Mouse (Mus musculus): ENCODE data around the gene Chrna9. TPM values are rescaled to one million over a fixed set of nuclear protein-coding genes. Genes with fewer than 3 reads are reported as not detected.
A peak's percentile ranks its signal among the peaks of the same experiment; 100 is the strongest.

The Chrna9 gene
- not detected in 2 replicates for polyA plus RNA-seq (2015; fragmentation: Nextera tagmentation; extraction: Ambion mirVana)

DNA sequence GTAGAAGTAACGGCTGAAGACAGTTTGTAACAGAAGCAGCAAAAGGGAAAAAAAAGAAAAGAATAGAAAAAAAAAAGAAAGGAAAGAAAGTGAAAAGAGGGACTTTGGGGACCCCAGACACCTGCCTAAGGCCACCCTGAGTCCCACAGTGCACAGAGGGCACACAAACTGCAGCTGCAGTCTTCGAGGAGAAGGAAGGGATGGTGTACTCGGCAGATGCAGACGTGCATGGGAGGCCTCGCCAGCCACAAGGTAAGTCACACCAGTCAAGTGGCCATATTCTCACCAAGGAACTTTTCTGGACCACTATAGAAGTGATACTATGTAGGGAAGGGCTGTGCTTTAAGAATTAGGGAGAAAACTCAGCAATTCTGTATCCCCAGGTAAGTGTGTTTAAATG is at the start of gene Chrna9:
TSS of gene Chrna9 (plus strand) at position 139 of the 400 bp plus-strand sequence.
- Histone ChIP-seq H3K36me3 (no peaks in the 10 kb centered on the region), H3K27me3 (replicated peaks) (no peaks in the 10 kb centered on the region), H3K9ac (no peak within 1 kb of the TSS), H3K27ac (no peak within 1 kb of the TSS), H3K4me3 (replicated peaks) (no peak within 1 kb of the TSS), H3K4me2 (no peak within 1 kb of the TSS), H3K9me3 (no peaks in the 10 kb centered on the region), H3K4me1 (no peaks in the 10 kb centered on the region)
- WGBS = 77% methylated on average over 5 of the region's 5 CpGs
- ATAC-seq (ENCODE audit: insufficient read depth, low FRiP score, low read depth) = no peak

DNA sequence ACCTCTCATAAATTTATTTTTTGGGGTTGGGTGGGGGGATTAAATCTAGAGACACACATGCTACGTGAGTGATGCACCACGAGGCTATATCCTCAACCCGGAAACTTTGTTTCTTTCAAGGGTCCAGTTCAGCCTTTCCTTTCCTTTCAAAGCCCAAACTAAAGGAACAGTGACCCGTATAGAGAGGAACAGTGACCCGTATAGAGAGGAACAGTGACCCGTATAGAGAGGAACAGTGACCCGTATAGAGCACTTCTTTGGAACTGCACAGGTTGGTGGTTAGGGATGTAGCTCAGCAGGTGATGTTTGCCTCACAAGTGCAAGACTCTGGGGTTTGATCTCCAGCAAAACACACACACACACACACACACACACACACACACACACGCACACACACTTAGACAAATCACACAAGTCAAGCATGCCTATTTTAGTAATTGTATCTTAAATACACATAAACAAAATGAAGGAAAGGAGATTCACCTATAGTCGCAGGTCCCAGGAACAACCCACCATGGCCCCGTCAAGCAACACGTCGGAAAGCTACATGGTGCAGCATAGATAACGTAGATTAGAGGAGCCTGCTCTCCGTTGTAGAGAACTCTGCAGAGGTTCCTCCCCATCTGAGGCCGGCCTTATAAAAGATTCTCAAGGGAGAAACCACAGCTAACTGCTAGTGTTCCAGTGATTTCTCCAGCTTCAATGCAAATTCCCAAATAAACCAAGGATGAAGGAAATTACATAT is 48.9 kb upstream of the Chrna9 start:
- H3K4me2 ChIP-seq = no peak overlapping the region
- H3K9ac ChIP-seq = no peak overlapping the region
- H3K27ac ChIP-seq = no peak overlapping the region
- no peaks in the 10 kb centered on the region for H3K4me1 ChIP-seq
- no peak for ATAC-seq (ENCODE audit: insufficient read depth, low FRiP score, low read depth)
- H3K27me3 ChIP-seq (replicated peaks) = no peaks in the 10 kb centered on the region
- WGBS = 78% methylated on average over 15 of the region's 15 CpGs
- no peaks in the 10 kb centered on the region for H3K9me3 ChIP-seq
- H3K4me3 ChIP-seq (replicated peaks) = no peak overlapping the region
- no peaks in the 10 kb centered on the region for H3K36me3 ChIP-seq

DNA sequence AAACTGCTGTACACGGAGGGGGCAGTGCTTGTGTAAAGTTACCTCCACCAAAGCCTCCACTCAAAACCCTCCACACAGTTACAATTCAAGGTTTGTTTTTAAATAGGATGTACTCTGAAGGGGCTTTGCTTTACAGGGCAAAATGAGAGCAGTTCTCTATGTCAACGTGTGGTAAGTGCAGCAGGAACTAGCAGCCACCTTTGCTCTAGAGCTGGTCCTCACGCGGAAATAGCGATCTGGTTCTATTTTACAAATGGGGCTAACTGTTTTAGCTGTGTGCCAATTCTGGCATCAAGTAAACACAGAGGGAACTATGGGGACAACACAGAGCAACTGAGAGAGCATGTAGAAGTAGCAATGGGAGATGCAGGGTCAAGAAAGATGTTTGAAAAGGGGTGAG is 46.6 kb upstream of the Chrna9 start:
- no peak overlapping the region for H3K9ac ChIP-seq
- H3K27ac ChIP-seq = no peak overlapping the region
- H3K4me2 ChIP-seq = no peak overlapping the region
- WGBS = 82% methylated on average over 5 of the region's 5 CpGs
- no peaks in the 10 kb centered on the region for H3K4me1 ChIP-seq
- ATAC-seq (ENCODE audit: insufficient read depth, low FRiP score, low read depth) = no peak
- H3K27me3 ChIP-seq (replicated peaks) = no peaks in the 10 kb centered on the region
- H3K4me3 ChIP-seq (replicated peaks) = no peak overlapping the region
- no peaks in the 10 kb centered on the region for H3K36me3 ChIP-seq
- H3K9me3 ChIP-seq = no peaks in the 10 kb centered on the region

DNA sequence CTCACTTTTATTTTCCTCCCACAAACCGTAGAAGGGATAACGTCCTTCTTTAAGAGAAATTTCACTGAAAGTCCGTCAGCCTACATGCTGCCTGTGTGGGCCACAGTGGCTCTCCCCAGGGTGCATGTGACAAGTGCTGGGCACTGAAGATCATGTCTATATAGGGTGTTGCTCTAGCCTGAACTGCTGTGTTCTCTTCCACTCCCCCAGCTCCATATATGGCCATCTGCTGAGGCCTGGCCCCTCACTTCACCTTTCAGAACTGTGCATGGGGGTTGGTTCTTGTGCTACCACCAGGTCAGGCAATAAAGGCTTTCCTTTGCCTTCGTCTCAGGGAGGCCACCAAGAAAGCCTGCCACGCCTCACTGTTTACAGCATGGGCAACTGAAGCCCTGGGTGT is 45.7 kb upstream of the Chrna9 start:
- H3K4me2 ChIP-seq = no peak overlapping the region
- H3K9me3 ChIP-seq = no peaks in the 10 kb centered on the region
- H3K4me1 ChIP-seq = no peaks in the 10 kb centered on the region
- peak; percentile 73; the same call in 1 of the 2 replicates for ATAC-seq (ENCODE audit: insufficient read depth, low FRiP score, low read depth)
- WGBS = 60% methylated on average over 5 of the region's 5 CpGs
- H3K27ac ChIP-seq = peak overlapping the region; percentile 26; the same call in 1 of the 2 replicates
- no peaks in the 10 kb centered on the region for H3K36me3 ChIP-seq
- H3K4me3 ChIP-seq (replicated peaks) = no peak overlapping the region
- H3K9ac ChIP-seq = no peak overlapping the region
- H3K27me3 ChIP-seq (replicated peaks) = no peaks in the 10 kb centered on the region

DNA sequence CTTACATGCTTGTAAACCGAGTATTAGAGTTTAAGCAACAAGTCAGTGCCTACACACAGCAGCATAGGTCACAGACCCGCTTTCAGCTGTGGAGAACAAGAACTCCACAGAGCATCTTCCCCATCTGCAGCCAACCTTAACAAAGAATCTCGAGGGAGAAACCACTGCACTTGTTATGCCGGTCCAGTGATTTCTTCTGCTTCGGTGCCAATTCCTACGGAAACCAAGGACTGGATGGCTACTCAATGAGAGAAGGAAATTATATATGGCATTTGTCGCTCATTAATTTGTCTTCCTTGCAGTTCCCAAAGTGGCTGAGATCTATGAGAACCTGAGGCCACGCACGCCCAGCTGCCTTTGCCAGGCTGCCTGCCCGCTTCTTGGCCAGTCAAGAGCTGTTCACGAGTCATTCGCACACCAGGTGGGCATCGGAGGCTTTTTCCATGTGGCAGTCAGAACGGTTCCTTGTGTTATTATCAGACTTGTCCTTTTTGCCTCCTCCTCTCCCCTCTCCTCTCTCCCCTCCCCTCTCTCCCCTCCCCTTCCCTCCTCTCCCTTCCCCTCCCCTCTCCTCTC is 43.4 kb upstream of the Chrna9 start:
- Histone ChIP-seq H3K27me3 (replicated peaks) (no peaks in the 10 kb centered on the region), H3K36me3 (no peaks in the 10 kb centered on the region), H3K27ac (no peak overlapping the region), H3K4me3 (replicated peaks) (no peak overlapping the region), H3K4me2 (no peak overlapping the region), H3K9me3 (no peaks in the 10 kb centered on the region), H3K4me1 (no peaks in the 10 kb centered on the region), H3K9ac (no peak overlapping the region)
- no peak for ATAC-seq (ENCODE audit: insufficient read depth, low FRiP score, low read depth)
- WGBS = 90% methylated on average over 14 of the region's 14 CpGs

DNA sequence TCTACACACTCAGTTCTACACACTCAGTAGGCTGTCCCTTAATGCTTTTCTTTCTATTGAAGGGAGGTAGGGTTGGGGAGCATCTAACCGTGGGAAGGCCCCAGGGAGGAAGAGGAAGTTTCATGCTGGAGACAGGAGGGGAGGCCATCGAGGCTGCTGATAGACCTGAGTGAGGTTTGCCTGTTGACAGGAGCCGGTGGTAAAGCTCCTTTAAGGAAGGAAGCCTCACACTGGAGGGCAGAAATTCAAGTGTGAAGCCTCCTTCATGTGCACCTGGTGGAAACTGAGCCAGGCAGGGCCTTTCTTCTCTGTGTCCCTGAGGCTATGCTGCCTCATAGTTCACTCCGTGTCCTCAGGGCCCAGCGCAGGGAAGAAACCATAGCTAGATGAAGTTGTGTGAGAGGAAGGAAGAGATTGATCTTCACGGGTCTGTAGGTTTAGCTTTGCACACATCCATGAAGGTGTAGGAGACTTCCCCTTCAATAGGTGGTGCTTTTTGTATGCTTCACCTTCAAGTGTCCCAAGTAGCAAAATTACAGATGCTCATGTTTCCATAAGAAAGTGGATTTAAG is 39.5 kb upstream of the Chrna9 start:
- no peak for ATAC-seq (ENCODE audit: insufficient read depth, low FRiP score, low read depth)
- 82% methylated on average over 6 of the region's 6 CpGs for WGBS
- H3K27me3 ChIP-seq (replicated peaks) = no peaks in the 10 kb centered on the region
- no peak overlapping the region for H3K4me2 ChIP-seq
- H3K36me3 ChIP-seq = no peaks in the 10 kb centered on the region
- H3K4me3 ChIP-seq (replicated peaks) = no peak overlapping the region
- H3K27ac ChIP-seq = no peak overlapping the region
- no peaks in the 10 kb centered on the region for H3K9me3 ChIP-seq
- H3K9ac ChIP-seq = no peak overlapping the region
- H3K4me1 ChIP-seq = no peaks in the 10 kb centered on the region

DNA sequence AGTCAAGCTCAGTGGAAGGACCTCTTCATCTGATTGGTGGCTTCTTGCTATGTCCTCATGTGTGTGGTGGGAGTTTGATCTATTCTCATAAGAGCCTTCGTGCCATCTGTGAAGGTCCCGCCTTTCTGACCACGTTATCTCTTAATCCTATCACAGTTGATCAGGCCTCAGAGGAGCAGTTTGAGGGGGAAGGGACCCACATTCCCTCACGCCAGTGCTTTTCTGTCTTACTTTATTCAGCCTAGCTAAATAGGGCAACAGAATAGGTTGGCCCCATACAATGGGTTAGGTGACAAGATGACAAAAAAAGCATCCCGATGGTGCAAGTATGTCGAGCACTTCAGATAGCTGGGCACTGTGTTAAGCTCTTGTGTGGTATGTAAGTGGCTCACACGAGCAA is 39.0 kb upstream of the Chrna9 start:
- no peaks in the 10 kb centered on the region for H3K4me1 ChIP-seq
- no peaks in the 10 kb centered on the region for H3K27me3 ChIP-seq (replicated peaks)
- 83% methylated on average over 7 of the region's 7 CpGs for WGBS
- no peak overlapping the region for H3K9ac ChIP-seq
- no peak overlapping the region for H3K27ac ChIP-seq
- no peaks in the 10 kb centered on the region for H3K9me3 ChIP-seq
- H3K4me3 ChIP-seq (replicated peaks) = no peak overlapping the region
- no peak for ATAC-seq (ENCODE audit: insufficient read depth, low FRiP score, low read depth)
- no peaks in the 10 kb centered on the region for H3K36me3 ChIP-seq
- H3K4me2 ChIP-seq = no peak overlapping the region

DNA sequence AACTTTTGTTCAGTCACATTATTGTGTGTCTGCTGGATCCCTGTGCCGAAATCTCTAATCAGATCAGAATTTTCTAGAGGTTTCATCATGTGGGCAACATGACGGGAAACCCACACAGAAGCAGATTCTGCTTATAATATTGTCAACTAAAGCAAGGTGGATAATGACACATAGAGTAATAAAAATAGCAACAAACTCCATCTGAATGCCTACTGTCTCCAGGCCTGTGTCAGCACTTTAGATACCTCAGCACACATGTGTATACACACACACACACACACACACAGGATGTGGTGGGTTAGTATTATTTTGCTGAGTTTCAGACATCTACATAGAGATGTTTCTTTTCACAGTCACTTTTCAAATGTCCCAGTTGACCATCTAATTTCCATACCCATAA is 37.0 kb upstream of the Chrna9 start:
- Histone ChIP-seq H3K27me3 (replicated peaks) (no peaks in the 10 kb centered on the region), H3K9ac (no peak overlapping the region), H3K4me2 (no peak overlapping the region), H3K4me1 (no peaks in the 10 kb centered on the region), H3K4me3 (replicated peaks) (no peak overlapping the region), H3K27ac (no peak overlapping the region), H3K36me3 (no peaks in the 10 kb centered on the region), H3K9me3 (no peaks in the 10 kb centered on the region)
- no peak for ATAC-seq (ENCODE audit: insufficient read depth, low FRiP score, low read depth)
- WGBS = 83% methylated on average over 2 of the region's 2 CpGs

DNA sequence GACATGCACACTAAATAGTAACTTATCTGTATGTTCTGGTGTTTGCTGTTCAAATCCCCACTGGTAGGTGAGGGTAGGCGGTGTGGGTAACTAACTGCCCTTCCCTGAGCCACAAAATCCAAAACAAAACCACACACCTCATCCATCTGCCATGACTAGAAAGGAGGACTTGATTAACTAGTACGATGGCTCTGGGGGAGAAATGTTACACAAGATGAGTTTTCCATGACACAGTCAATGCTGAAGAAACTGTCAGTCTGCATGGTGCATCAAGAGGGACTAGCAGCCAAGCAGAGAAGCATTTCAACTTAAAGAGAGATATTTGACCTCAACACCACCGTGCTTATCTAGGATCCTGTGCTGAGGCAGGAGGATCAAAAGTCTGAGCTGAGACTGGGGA is 36.0 kb upstream of the Chrna9 start:
- no peak overlapping the region for H3K27ac ChIP-seq
- no peaks in the 10 kb centered on the region for H3K36me3 ChIP-seq
- WGBS = 78% methylated on average over 3 of the region's 3 CpGs
- no peak overlapping the region for H3K4me3 ChIP-seq (replicated peaks)
- no peaks in the 10 kb centered on the region for H3K4me1 ChIP-seq
- H3K4me2 ChIP-seq = no peak overlapping the region
- no peaks in the 10 kb centered on the region for H3K9me3 ChIP-seq
- no peak for ATAC-seq (ENCODE audit: insufficient read depth, low FRiP score, low read depth)
- H3K27me3 ChIP-seq (replicated peaks) = no peaks in the 10 kb centered on the region
- H3K9ac ChIP-seq = no peak overlapping the region

DNA sequence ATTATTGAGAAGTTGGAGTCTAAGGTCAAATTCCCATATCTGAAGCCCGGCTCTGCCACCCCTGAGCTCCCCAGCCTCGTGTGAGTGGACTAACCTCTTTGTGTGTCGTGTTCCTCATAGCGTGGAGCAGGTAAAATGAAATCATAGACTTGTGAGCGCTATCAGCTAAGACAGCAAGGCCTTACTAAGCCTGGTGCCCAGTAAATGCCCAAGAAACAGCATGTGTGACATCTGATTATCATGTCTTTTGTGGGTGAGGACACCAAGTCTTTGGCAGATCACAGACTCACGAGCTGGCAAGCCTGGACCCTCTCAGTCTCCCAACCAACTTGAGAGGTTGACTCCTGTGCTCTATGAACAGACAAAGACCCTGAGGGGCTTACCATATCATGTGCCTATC is 34.6 kb upstream of the Chrna9 start:
- no peak overlapping the region for H3K27ac ChIP-seq
- H3K9ac ChIP-seq = no peak overlapping the region
- no peak overlapping the region for H3K4me3 ChIP-seq (replicated peaks)
- 80% methylated on average over 6 of the region's 6 CpGs for WGBS
- H3K9me3 ChIP-seq = no peaks in the 10 kb centered on the region
- no peaks in the 10 kb centered on the region for H3K36me3 ChIP-seq
- H3K4me1 ChIP-seq = no peaks in the 10 kb centered on the region
- no peak overlapping the region for H3K4me2 ChIP-seq
- H3K27me3 ChIP-seq (replicated peaks) = no peaks in the 10 kb centered on the region
- no peak for ATAC-seq (ENCODE audit: insufficient read depth, low FRiP score, low read depth)

DNA sequence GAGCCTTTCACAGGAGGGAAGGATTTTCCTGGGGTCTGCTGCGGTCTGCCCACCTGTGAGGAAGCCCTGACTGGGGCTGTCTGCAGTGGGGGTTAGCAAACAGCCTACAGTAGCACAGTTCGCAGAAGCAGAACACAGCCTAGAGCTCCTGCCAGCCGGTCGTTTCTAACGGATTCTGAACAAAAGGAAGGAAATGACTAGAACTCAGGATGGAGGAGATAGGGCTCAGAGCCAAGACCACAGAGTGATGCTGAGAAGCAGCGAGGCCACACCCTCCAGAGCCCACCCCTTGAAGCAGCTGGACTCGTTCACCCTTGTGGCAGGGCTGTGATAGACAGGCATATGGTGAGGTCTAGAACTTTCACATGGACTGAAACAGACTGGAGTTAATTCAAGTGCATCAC is 33.9 kb upstream of the Chrna9 start:
- no peak overlapping the region for H3K27ac ChIP-seq
- H3K4me3 ChIP-seq (replicated peaks) = no peak overlapping the region
- ATAC-seq (ENCODE audit: insufficient read depth, low FRiP score, low read depth) = no peak
- no peaks in the 10 kb centered on the region for H3K36me3 ChIP-seq
- WGBS = 34% methylated on average over 7 of the region's 7 CpGs
- no peaks in the 10 kb centered on the region for H3K4me1 ChIP-seq
- H3K9ac ChIP-seq = no peak overlapping the region
- H3K9me3 ChIP-seq = no peaks in the 10 kb centered on the region
- H3K27me3 ChIP-seq (replicated peaks) = no peaks in the 10 kb centered on the region
- no peak overlapping the region for H3K4me2 ChIP-seq

DNA sequence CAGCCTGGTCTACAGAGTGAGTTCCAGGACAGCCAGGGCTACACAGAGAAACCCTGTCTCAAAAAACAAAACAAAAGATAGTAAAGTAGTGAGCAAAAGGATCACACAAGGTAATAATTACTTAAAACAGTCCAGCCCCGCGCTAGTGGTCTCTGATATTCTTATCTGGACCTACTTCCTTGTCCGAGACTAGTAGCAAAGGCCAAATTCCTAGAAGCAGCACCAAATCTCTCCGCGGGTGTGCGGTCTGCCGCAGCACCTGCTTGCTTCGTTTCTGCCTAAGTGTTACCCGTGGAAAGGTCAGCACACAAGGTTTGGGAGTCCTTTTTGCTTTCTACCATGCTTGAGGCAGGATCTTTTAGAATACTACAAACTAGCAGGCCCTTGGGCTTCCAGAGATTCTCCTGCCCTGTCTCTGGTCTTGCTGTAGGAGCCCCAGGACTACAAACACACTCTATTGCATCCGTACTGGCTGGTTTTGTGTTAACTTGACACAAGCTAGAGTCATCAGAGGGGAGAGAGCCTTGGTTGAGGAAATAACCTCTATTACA is 32.8 kb upstream of the Chrna9 start:
- H3K4me3 ChIP-seq (replicated peaks) = no peak overlapping the region

More for the DNA sequence above, 32.8 kb upstream of the Chrna9 start:
- H3K27me3 ChIP-seq (replicated peaks) = no peaks in the 10 kb centered on the region
- H3K4me1 ChIP-seq = no peaks in the 10 kb centered on the region
- no peak for ATAC-seq (ENCODE audit: insufficient read depth, low FRiP score, low read depth)
- no peak overlapping the region for H3K4me2 ChIP-seq
- no peaks in the 10 kb centered on the region for H3K9me3 ChIP-seq
- H3K36me3 ChIP-seq = no peaks in the 10 kb centered on the region
- H3K27ac ChIP-seq = no peak overlapping the region
- 93% methylated on average over 10 of the region's 10 CpGs for WGBS
- no peak overlapping the region for H3K9ac ChIP-seq

Measured in stomach, embryonic 15.5 days (tissue).